Mouse (Mus musculus): ENCODE measurements around the gene Prkaa2.

DNA sequence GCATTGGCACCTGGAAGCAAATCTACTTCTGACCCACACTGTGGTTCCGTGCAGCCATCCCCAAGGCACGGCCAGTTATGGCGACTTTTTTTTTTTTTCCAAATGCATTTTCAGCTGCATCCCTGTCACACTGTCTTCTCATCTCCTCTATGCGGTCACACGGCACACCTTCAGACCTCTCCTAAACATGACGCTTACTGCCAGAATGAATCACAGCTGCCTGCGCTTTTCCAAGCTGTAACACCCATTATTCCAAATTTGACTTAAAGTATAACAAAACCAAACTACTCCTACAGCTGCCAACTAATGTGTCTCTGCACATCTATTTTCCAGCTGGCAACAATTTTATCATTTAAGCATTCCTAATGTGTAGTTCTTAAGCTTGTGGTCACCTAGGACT lies 11.0 kb downstream of the Prkaa2 start:
- TF ChIP-seq CTCF (IDR thresholded peaks at IDR 0.05; ENCODE audit: low read depth) (no peak), EP300 (IDR thresholded peaks at IDR 0.05; ENCODE audit: low read depth) (no peak)
